Mouse (Mus musculus) liver, postnatal 0 days (tissue): ENCODE data around the gene Ctla4.
A peak's percentile ranks its signal among the peaks of the same experiment; 100 is the strongest.

Source experiments
- CTCF ChIP-seq: sonication (generic); IDR thresholded peaks from 2 replicates; pipeline ENCODE4 v1.5.1; 2016; ENCODE audit warnings: antibody characterized with exemption, low read depth
- EP300 ChIP-seq: IDR thresholded peaks from 2 replicates; pipeline ENCODE4 v1.6.1; 2016; ENCODE audit warnings: antibody characterized with exemption, low read depth, mild to moderate bottlenecking

- TF ChIP-seq CTCF (peak; percentile 27; the same call in 1 of the 2 replicates), EP300 (no peak)
Measured at GRCm38 (mm10) chr1:60962095-60962494, 75.3 kb downstream of the Ctla4 start.
